10 mouse cellular contexts compared by ENCODE assay signal in genomic region chr17:49430136-49430535, GRCm38 (mm10). TPM values are rescaled to one million over a fixed set of nuclear protein-coding genes. Genes with fewer than 3 reads are reported as not detected.
DNase-seq lines count a peak whose midpoint lies in the region; ATAC-seq and TF ChIP-seq lines count a peak whose summit lies in the region.
"Had no signal": no experiment of that assay in that cellular context is flagged by ENCODE, and none has a peak within 500 bp of the region (broad histone marks: within the 10 kb centered on the region; RNA-seq: fewer than 3 reads in every experiment).

No protein-coding gene starts in this region.

- no peak overlapping the region for H3K27ac ChIP-seq in forebrain, embryonic 13.5 days
- H3K27ac ChIP-seq in forebrain, postnatal 0 days (ENCODE audit: low read depth, low read length), result no peak overlapping the region
- H3K27ac ChIP-seq in lung, embryonic 15.5 days, result no peak overlapping the region
- H3K27ac ChIP-seq in lung, postnatal 0 days (ENCODE audit: low read length), result peak overlapping the region; percentile 91; the same call in 1 of the 2 replicates
- H3K27ac ChIP-seq: forebrain, embryonic 15.5 days had no signal

- no peaks in the 10 kb centered on the region for H3K27me3 ChIP-seq in forebrain, embryonic 13.5 days
- H3K27me3 ChIP-seq in forebrain, postnatal 0 days (ENCODE audit: insufficient read depth, low read length), result no peaks in the 10 kb centered on the region
- H3K27me3 ChIP-seq in lung, embryonic 15.5 days, result no peaks in the 10 kb centered on the region
- H3K27me3 ChIP-seq in lung, postnatal 0 days (replicated peaks; ENCODE audit: insufficient read depth, low read length), result no peaks in the 10 kb centered on the region
- H3K27me3 ChIP-seq: forebrain, embryonic 15.5 days had no signal

- peak overlapping the region; percentile 26 for H3K9ac ChIP-seq in forebrain, embryonic 13.5 days
- no peak overlapping the region for H3K9ac ChIP-seq in forebrain, postnatal 0 days
- peak overlapping the region; percentile 22; the same call in 1 of the 2 replicates for H3K9ac ChIP-seq in lung, embryonic 15.5 days
- H3K9ac ChIP-seq in lung, postnatal 0 days (replicated peaks; ENCODE audit: low read depth), result peak overlapping the region; percentile 32; the same call in 1 of the 2 replicates
- H3K9ac ChIP-seq: forebrain, embryonic 15.5 days had no signal

- intact Hi-C loops in heart, postnatal 36 days (cut with DNase I), result no loop called here

- no peak for TF ChIP-seq CTCF in forebrain, postnatal 0 days (IDR thresholded peaks at IDR 0.05; ENCODE audit: low read depth)
- no peak for TF ChIP-seq CTCF in lung, postnatal 0 days (IDR thresholded peaks at IDR 0.05)

- no peak for DNase-seq in forebrain, postnatal 0 days
- DNase-seq in lung, postnatal 10 days, result no peak
- peak; percentile 21 to 43 for DNase-seq in heart, postnatal 36 days
- DNase-seq in lung, postnatal 0 days (ENCODE audit: low spot score), result peak; percentile 44
- DNase-seq in right cerebral cortex, adult 2 months (ENCODE audit: low spot score in 2 of 2), result no peak
- DNase-seq in adrenal gland, adult 2 months, result no peak
- DNase-seq: cerebellum, adult 9-10 months had no signal

- peaks cover 25% of the 10 kb centered on the region for H3K4me1 ChIP-seq in forebrain, embryonic 13.5 days
- H3K4me1 ChIP-seq in forebrain, postnatal 0 days (ENCODE audit: insufficient read depth), result peaks cover 9% of the 10 kb centered on the region; the same call in 1 of the 2 replicates
- peaks cover 39% of the 10 kb centered on the region for H3K4me1 ChIP-seq in lung, embryonic 15.5 days
- peaks cover 18% of the 10 kb centered on the region; the same call in 1 of the 2 replicates for H3K4me1 ChIP-seq in lung, postnatal 0 days (ENCODE audit: insufficient read depth, low read depth, low read length)

- no peak overlapping the region for H3K4me3 ChIP-seq in forebrain, embryonic 13.5 days
- no peak overlapping the region for H3K4me3 ChIP-seq in forebrain, postnatal 0 days (ENCODE audit: low read depth, low read length)
- H3K4me3 ChIP-seq in lung, embryonic 15.5 days, result peak overlapping the region; percentile 83; the same call in 1 of the 2 replicates
- H3K4me3 ChIP-seq in lung, postnatal 0 days (ENCODE audit: low read depth, low read length), result 0 out of 2 replicates have a peak overlapping the region, but pooled peaks have one; percentile 67
- H3K4me3 ChIP-seq: forebrain, embryonic 15.5 days had no signal

- no peak overlapping the region for H3K4me2 ChIP-seq in forebrain, embryonic 13.5 days
- H3K4me2 ChIP-seq in forebrain, postnatal 0 days (ENCODE audit: low read depth), result no peak overlapping the region
- H3K4me2 ChIP-seq in lung, embryonic 15.5 days, result peak overlapping the region; percentile 82
- H3K4me2 ChIP-seq in lung, postnatal 0 days (replicated peaks; ENCODE audit: low read depth, low read length), result peak overlapping the region; percentile 76
- H3K4me2 ChIP-seq: forebrain, embryonic 15.5 days had no signal

- TF ChIP-seq EP300 in lung, postnatal 0 days (IDR thresholded peaks at IDR 0.05), result peak; percentile 36; the same call in 1 of the 2 replicates

- peaks cover 14% of the 10 kb centered on the region for H3K36me3 ChIP-seq in forebrain, embryonic 13.5 days (ENCODE audit: poor library complexity, severe bottlenecking)
- H3K36me3 ChIP-seq in forebrain, postnatal 0 days (ENCODE audit: insufficient read depth), result peaks cover 8% of the 10 kb centered on the region
- peaks cover 14% of the 10 kb centered on the region for H3K36me3 ChIP-seq in lung, embryonic 15.5 days
- peaks cover 12% of the 10 kb centered on the region for H3K36me3 ChIP-seq in lung, postnatal 0 days (ENCODE audit: insufficient read depth, low read length)

- no peak for ATAC-seq in forebrain, embryonic 13.5 days
- no peak for ATAC-seq in forebrain, postnatal 0 days
- no peak for ATAC-seq in lung, embryonic 15.5 days (ENCODE audit: borderline replicate concordance, extremely low read depth, low FRiP score, low TSS enrichment)
- no peak for ATAC-seq in lung, postnatal 0 days
- ATAC-seq: forebrain, embryonic 15.5 days had no signal

- H3K9me3 ChIP-seq in forebrain, embryonic 13.5 days (replicated peaks), result no peaks in the 10 kb centered on the region
- no peaks in the 10 kb centered on the region for H3K9me3 ChIP-seq in forebrain, postnatal 0 days (ENCODE audit: low read length)
- no peaks in the 10 kb centered on the region for H3K9me3 ChIP-seq in lung, embryonic 15.5 days
- no peaks in the 10 kb centered on the region for H3K9me3 ChIP-seq in lung, postnatal 0 days (ENCODE audit: low read length)
- H3K9me3 ChIP-seq: forebrain, embryonic 15.5 days had no signal

- WGBS in forebrain, embryonic 13.5 days, result 84% methylated on average over 6 of the region's 6 CpGs
- 80% methylated on average over 6 of the region's 6 CpGs for WGBS in forebrain, postnatal 0 days
- WGBS in lung, embryonic 15.5 days, result 48% methylated on average over 6 of the region's 6 CpGs
- WGBS in lung, postnatal 0 days, result 43% methylated on average over 6 of the region's 6 CpGs

RNA-seq across cellular contexts. Expression of gene Mocs1, which starts 2.0 kb away (rescaled TPM):
- 2.9 and 3.4 TPM in 2 replicates for polyA plus RNA-seq in forebrain, embryonic 13.5 days (2015; fragmentation: Nextera tagmentation; extraction: Ambion mirVana)
- 9.3 and 12.7 TPM in 2 replicates for total RNA-seq in forebrain, postnatal 0 days (2014; rRNA removed)
- 4.2 and 4.6 TPM in 2 replicates for polyA plus RNA-seq in forebrain, postnatal 0 days (2015; fragmentation: Nextera tagmentation; extraction: Ambion mirVana)
- 5.2 and 6.2 TPM in 2 replicates for polyA plus RNA-seq in lung, embryonic 15.5 days (2015; fragmentation: Nextera tagmentation; extraction: Ambion mirVana)
- total RNA-seq in heart, postnatal 36 days (2021), result 10 to 100 TPM; 22.3 to 26.8 TPM
- polyA plus RNA-seq in lung, postnatal 0 days (2015; fragmentation: Nextera tagmentation; extraction: Ambion mirVana), result 5.4 and 7.2 TPM in 2 replicates
- 10 to 100 TPM; 36.2 to 55.3 TPM for total RNA-seq in adrenal gland, adult 2 months (2021)
- polyA plus RNA-seq in adrenal gland, adult 2 months (2012; rRNA removed), result 39.5 and 42.7 TPM in 2 replicates

Comparison
In these comparisons a context has a peak if more than half of its experiments do, and no peak if none do; other contexts are left out.
1. DNase-seq: peak in heart, postnatal 36 days (2 of 2) and lung, postnatal 0 days (single experiment); none in forebrain, postnatal 0 days (single experiment), lung, postnatal 10 days (single experiment), right cerebral cortex, adult 2 months (0 of 2) and adrenal gland, adult 2 months (single experiment).
2. H3K4me2 ChIP-seq: peak in lung, embryonic 15.5 days (single experiment) and lung, postnatal 0 days (single experiment); none in forebrain, embryonic 13.5 days (single experiment) and forebrain, postnatal 0 days (single experiment).
3. H3K4me3 ChIP-seq: peak in lung, embryonic 15.5 days (single experiment) and lung, postnatal 0 days (single experiment); none in forebrain, embryonic 13.5 days (single experiment) and forebrain, postnatal 0 days (single experiment).